Mouse (Mus musculus) midbrain, embryonic 16.5 days (tissue): Measurements from ENCODE around the gene Hoxb6. TPM values are rescaled to one million over a fixed set of nuclear protein-coding genes. Genes with fewer than 3 reads are reported as not detected.

ENCODE experiments used
- ATAC-seq: fragments of 200-750 bp; cut with Nextera tagmentation; 2 replicates; pipeline ENCODE4 v1.8.0; 2017; ENCODE audit warnings: moderate TSS enrichment
- H3K27ac ChIP-seq: fragments of 300-500 bp; sonication (generic); 2 replicates; pipeline ENCODE4 v1.5.1; 2014; ENCODE audit warnings: mild to moderate bottlenecking, low read length, mixed read lengths
- H3K27me3 ChIP-seq: fragments of 300-500 bp; sonication (generic); 2 replicates; pipeline ENCODE4 v1.6.1; 2014; ENCODE audit warnings: low read depth, low read length, mixed read lengths; ENCODE audit not compliant: control insufficient read depth, insufficient read depth
- H3K36me3 ChIP-seq: fragments of 300-500 bp; sonication (generic); 2 replicates; pipeline ENCODE4 v1.6.1; 2014; ENCODE audit warnings: mild to moderate bottlenecking, low read length, moderate library complexity, mixed read lengths; ENCODE audit not compliant: control insufficient read depth, insufficient read depth
- H3K4me1 ChIP-seq: fragments of 300-500 bp; sonication (generic); 2 replicates; pipeline ENCODE4 v1.6.1; 2014; ENCODE audit warnings: mild to moderate bottlenecking, low read length, mixed read lengths; ENCODE audit not compliant: control insufficient read depth, insufficient read depth
- H3K4me2 ChIP-seq: fragments of 300-500 bp; sonication (generic); 2 replicates; pipeline ENCODE4 v1.6.1; 2014; ENCODE audit warnings: mild to moderate bottlenecking, low read length, mixed read lengths
- H3K4me3 ChIP-seq: fragments of 300-500 bp; sonication (generic); 2 replicates; pipeline ENCODE4 v1.5.1; 2014; ENCODE audit warnings: low read depth, mild to moderate bottlenecking, low read length, moderate library complexity, mixed read lengths
- H3K9ac ChIP-seq: fragments of 300-500 bp; sonication (generic); 2 replicates; pipeline ENCODE4 v1.6.1; 2014; ENCODE audit warnings: low read depth, low read length, mixed read lengths
- H3K9me3 ChIP-seq: fragments of 300-500 bp; sonication (generic); replicated peaks from 2 replicates; pipeline ENCODE4 v1.6.1; 2014; ENCODE audit warnings: mild to moderate bottlenecking, low read length, mixed read lengths; ENCODE audit not compliant: control insufficient read depth, poor library complexity, severe bottlenecking
- WGBS: fragments of 180-500 bp; shearing (Covaris S2); extraction: QIAGEN DNeasy Blood & Tissue Kit; methylation state at CpG from one replicate; pipeline ENCODE4 v1.1.7; 2014; 5-methylcytosine and 5-hydroxymethylcytosine counted together
- polyA plus RNA-seq: library from polyadenylated mRNA; unstranded; fragments of >200 nt; fragmentation: Nextera tagmentation; extraction: Ambion mirVana; gene quantifications from 2 replicates; pipeline ENCODE4 v1.2.1, GENCODE M21; 2015

The Hoxb6 gene
- polyA plus RNA-seq, 1 experiment from 2014 or later: not detected

DNA sequence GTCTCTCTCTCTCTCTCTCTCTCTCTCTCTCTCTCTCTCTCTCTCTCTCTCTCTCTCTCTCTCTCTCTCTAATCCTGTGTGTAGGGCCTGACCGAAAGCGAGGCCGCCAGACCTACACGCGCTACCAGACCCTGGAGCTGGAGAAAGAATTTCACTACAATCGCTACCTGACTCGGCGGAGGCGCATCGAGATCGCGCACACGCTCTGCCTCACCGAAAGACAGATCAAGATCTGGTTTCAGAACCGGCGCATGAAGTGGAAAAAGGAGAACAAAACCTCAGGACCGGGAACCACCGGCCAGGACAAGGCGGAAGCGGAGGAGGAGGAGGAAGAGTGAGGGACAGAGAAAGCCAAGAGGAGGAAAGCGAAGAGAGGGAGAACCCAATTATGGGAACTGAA lies 3.0 kb upstream of the Hoxb6 start:
- Histone ChIP-seq H3K4me1 (peaks cover 1% of the 10 kb centered on the region; the same call in 1 of the 2 replicates), H3K9ac (no peak overlapping the region), H3K27me3 (peaks cover 81% of the 10 kb centered on the region), H3K4me3 (no peak overlapping the region), H3K4me2 (no peak overlapping the region), H3K36me3 (no peaks in the 10 kb centered on the region), H3K27ac (no peak overlapping the region), H3K9me3 (no peaks in the 10 kb centered on the region)
- WGBS: 4% methylated on average over 21 of the region's 21 CpGs
- no peak for ATAC-seq

DNA sequence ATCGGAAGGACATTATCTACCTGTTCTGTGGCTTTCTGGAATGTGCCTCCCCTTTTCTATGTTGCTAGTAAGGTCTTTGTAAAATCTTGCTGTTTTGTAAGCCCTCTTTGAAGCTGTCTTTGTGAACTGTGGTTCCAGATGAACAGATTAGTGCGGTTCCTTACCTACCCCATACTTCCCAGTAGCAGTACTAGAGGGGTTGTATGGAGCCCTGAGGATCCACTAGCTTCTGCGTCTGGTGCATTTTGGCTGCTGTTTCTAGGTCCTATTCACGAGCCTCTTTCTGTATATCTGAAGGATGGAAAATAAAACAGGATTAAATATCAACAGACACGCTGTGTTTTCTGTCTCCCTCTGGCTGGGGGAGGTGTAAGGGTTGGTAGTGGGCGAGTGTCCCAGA lies 2.4 kb upstream of the Hoxb6 start:
- WGBS: 8% methylated on average over 6 of the region's 6 CpGs
- H3K9ac ChIP-seq: no peak overlapping the region

DNA sequence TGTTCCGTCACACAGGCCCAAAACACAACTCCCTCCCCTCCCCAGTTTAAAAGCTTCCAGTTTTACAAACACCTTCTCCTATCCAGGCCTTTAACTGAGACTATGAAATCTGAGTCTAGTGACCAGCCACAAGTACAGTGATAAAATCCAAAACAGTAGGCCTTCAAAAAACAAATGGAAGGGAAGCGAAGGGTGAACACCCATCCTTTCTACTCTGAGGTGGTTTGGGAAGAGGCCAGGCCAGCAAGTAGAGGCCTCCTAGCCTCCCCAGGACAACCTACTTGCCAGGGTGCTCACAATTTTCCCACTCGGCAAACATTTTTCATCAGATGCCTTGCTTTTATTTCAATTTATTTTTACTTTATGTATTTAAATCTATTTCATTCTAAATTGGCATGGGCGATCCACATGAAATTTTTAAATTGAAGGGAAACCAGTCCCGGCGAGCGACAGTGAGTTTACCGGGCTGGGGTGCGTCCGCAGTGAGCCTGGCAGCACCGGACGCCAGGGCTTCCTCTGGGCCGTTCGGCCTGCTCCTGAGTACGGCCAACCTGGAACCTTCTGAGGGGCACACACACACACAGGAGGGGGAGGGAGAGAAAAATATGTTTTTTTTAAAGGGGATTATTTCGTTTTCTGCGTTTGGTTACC lies 1.4 kb upstream of the Hoxb6 start:
- Histone ChIP-seq H3K27ac (no peak overlapping the region), H3K4me1 (no peaks in the 10 kb centered on the region), H3K4me2 (no peak overlapping the region), H3K9me3 (no peaks in the 10 kb centered on the region), H3K9ac (no peak overlapping the region), H3K27me3 (peaks cover 83% of the 10 kb centered on the region), H3K36me3 (no peaks in the 10 kb centered on the region), H3K4me3 (no peak overlapping the region)
- WGBS: 4% methylated on average over 17 of the region's 17 CpGs
- ATAC-seq: no peak

More for the DNA sequence above, 2.4 kb upstream of the Hoxb6 start:
- no peak for ATAC-seq
- H3K27me3 ChIP-seq: peaks cover 81% of the 10 kb centered on the region
- no peaks in the 10 kb centered on the region for H3K4me1 ChIP-seq
- no peak overlapping the region for H3K27ac ChIP-seq
- H3K36me3 ChIP-seq: no peaks in the 10 kb centered on the region
- H3K4me3 ChIP-seq: no peak overlapping the region
- H3K9me3 ChIP-seq: no peaks in the 10 kb centered on the region
- no peak overlapping the region for H3K4me2 ChIP-seq

DNA sequence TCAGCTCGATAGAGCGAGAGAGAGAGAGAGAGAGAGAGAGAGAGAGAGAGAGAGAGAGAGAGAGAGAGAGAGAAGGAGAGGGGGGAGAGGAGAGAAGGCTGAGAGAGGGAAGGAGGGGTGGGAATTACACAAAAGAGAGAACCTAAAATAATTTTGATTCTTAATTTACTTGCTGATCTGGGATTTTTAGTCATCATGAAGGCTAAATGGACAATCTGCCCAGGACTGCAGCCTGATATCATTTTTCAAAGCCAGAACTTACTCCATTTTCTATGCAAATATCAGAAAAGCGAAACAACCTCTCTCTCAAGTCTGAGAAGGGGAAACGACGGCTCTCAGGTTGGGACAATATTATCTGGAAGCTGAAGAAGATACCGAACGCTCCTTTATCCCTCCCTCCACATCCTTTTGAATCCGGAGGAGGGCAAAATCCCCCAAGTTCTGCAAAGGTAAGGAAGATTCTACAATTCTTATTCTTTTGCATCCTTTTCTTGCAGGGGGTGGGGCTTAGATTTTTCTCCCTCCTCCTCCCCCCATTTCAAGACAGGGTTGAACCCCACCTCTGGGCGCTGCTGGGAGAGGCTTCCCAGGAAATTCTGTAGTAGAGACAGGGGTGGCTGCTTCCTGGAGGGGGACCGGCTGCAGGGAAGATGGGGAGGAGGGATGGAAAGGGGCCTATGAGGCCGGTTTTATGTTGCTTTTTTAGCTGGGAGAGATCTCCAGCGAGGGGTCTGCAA lies 457 bp downstream of the Hoxb6 start:
- Histone ChIP-seq H3K9me3 (no peaks in the 10 kb centered on the region), H3K4me2 (no peak overlapping the region), H3K4me1 (no peaks in the 10 kb centered on the region), H3K27me3 (peaks cover 83% of the 10 kb centered on the region), H3K36me3 (no peaks in the 10 kb centered on the region), H3K27ac (no peak overlapping the region), H3K9ac (no peak overlapping the region), H3K4me3 (no peak overlapping the region)
- 0% methylated on average over 12 of the region's 12 CpGs for WGBS
- no peak for ATAC-seq

DNA sequence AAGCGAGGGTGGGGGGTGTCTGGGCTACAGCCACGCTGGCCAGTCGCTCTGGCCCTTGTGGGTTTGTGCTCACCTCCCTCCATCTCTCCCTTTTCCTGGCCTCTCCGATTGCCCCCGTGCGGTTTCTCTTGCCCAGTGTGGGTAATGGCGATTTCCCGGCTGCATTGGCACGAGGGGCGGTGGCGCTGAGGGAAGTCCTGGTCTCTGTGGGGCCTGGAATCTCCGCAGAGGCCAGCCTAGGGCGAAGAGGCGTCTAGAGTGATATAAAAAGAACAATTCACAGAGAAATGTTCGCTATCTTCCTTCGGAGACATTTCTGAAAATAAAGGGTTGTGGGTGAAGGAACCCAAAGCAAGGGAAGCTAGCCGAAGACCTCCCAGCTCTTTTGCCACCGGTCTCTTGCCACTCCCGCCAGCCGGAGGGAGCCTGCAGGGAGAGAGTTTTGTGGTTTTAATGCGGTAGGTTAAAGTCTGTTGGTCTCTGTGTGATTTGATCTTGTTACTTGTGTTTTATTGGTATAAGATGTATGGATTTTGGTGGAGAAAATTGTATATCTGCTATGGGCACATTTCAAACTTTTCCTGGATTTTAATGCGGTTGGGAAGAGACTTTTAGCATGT lies 1.1 kb downstream of the Hoxb6 start:
- Histone ChIP-seq H3K27ac (no peak overlapping the region), H3K27me3 (peaks cover 83% of the 10 kb centered on the region), H3K4me3 (no peak overlapping the region), H3K4me2 (no peak overlapping the region), H3K9me3 (no peaks in the 10 kb centered on the region), H3K36me3 (no peaks in the 10 kb centered on the region), H3K9ac (no peak overlapping the region), H3K4me1 (no peaks in the 10 kb centered on the region)
- WGBS: under 1% methylated on average over 22 of the region's 22 CpGs
- no peak for ATAC-seq

DNA sequence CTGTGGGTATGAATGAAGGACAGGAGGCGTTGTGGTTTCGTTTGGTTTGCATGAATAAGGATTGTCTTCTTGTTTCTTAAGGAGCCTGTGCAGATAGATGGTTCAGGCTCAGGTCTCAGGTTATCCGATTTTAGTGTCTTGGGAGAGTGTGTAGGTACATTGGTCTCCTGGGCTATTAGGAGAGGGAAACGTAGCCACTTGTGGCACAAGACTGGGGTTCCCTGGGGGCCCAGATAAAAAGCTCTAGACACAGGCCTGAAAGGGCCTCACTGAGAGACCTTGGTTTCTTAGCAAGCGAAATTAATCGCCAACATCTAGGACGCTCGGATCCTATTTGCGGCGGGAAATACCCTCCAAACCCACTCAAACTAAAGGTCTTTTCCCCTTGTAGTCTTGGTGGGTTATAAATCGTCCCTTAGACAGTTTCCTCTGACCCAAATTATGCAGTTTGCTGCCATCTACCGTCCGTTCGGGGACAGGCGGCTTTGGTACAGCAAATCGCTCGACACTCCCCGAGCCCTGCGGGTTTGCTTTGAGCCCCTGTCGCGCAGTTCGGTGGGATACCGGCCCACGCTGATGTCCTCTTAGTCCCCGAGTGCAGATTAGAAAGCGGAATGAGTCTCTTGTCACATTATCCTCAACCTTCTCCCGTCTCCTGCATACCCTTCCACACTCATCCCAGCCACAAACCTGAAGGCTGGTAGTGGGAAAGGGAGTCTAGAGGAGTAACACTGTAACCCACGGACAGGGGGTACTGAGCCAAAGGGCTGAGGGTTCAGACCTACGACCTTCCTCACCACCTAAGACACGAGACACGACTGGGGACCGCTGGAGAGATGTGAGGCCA lies 2.2 kb downstream of the Hoxb6 start:
- Histone ChIP-seq H3K9ac (no peak overlapping the region), H3K4me1 (no peaks in the 10 kb centered on the region), H3K27me3 (peaks cover 82% of the 10 kb centered on the region), H3K4me3 (no peak overlapping the region), H3K36me3 (no peaks in the 10 kb centered on the region), H3K4me2 (no peak overlapping the region), H3K9me3 (no peaks in the 10 kb centered on the region), H3K27ac (no peak overlapping the region)
- under 1% methylated on average over 32 of the region's 32 CpGs for WGBS
- no peak for ATAC-seq

DNA sequence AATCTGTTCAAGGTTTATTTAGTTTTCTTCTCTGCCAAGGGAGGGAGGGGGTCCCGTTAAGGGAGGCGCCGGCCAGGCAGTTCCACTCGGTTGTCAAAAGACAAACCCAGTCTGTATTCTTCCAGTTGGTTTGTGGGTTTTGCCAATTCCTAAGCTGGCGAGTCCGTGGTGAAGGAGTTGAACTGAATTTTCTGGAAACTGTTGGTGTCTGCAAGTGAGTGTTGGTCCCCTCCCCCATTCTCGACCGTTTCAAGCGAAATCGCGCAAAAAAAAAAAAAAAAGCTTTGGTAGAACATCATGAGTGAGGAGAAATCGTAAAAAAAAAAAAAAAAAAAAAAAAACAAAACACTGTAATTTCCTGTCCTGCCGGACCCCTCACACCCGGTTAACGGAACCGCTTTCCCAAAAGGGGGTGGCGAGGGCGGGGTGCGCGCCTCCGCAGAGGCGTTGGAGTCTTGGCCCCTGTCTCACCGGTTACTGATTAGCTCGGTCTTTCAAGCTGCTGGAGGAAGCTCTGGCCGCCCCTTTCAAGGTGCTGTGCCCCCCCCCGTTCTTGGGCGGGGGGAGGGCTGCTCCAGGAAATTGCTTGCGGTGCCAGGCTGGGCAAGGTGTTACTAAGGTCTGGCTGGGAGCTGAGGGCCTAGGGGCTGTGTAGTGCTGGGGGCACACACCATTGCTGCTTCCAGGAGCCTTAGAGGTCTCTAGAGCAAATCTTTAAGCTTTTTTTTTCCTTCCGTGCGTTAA lies 3.0 kb downstream of the Hoxb6 start:
- WGBS: 1% methylated on average over 29 of the region's 30 CpGs
- no peaks in the 10 kb centered on the region for H3K4me1 ChIP-seq
- no peak overlapping the region for H3K4me3 ChIP-seq
- H3K9me3 ChIP-seq: no peaks in the 10 kb centered on the region
- H3K27me3 ChIP-seq: peaks cover 87% of the 10 kb centered on the region
- no peak overlapping the region for H3K9ac ChIP-seq
- H3K4me2 ChIP-seq: no peak overlapping the region
- no peaks in the 10 kb centered on the region for H3K36me3 ChIP-seq
- no peak overlapping the region for H3K27ac ChIP-seq
- ATAC-seq: no peak

DNA sequence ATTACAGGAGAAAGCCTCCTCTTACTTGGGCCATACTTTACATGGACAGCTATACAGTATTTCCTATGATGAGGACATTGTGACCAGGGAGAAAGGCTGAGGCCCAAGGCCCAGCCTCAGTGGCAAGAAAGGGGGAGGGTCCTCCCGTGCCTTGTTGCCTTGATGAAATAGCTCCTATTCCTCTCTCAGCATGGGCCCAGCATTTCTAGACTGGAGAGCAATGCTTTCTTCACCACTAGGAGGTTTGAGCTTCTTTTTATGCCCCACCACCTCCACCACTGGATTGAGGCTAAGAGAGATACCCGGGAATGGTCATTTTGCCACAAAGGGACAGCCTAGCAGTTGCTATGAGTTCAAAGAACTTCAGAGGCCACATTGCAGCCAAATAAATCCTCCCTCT lies 4.7 kb downstream of the Hoxb6 start:
- no peak overlapping the region for H3K4me2 ChIP-seq
- WGBS: 0% methylated on average over 2 of the region's 2 CpGs
- no peak overlapping the region for H3K4me3 ChIP-seq
- H3K9ac ChIP-seq: no peak overlapping the region
- H3K27ac ChIP-seq: no peak overlapping the region
- ATAC-seq: no peak
- H3K36me3 ChIP-seq: no peaks in the 10 kb centered on the region
- no peaks in the 10 kb centered on the region for H3K9me3 ChIP-seq
- peaks cover 90% of the 10 kb centered on the region for H3K27me3 ChIP-seq
- H3K4me1 ChIP-seq: no peaks in the 10 kb centered on the region
